Mouse (Mus musculus) bone marrow macrophage, adult 2 months (primary cell): ENCODE measurements around the gene Ammecr1. TPM values are rescaled to one million over a fixed set of nuclear protein-coding genes. Genes with fewer than 3 reads are reported as not detected.

ENCODE experiments used
- H3K27ac ChIP-seq: 2 replicates; pipeline ENCODE4 v1.5.1; 2012; ENCODE audit warnings: low read depth, low read length; ENCODE audit not compliant: insufficient read depth
- H3K4me1 ChIP-seq: 2 replicates; pipeline ENCODE4 v1.6.1; 2012; ENCODE audit warnings: low read length; ENCODE audit not compliant: control insufficient read depth, insufficient read depth
- H3K4me3 ChIP-seq: 2 replicates; pipeline ENCODE4 v1.5.1; 2012; ENCODE audit warnings: mild to moderate bottlenecking, low read length, moderate library complexity; ENCODE audit not compliant: insufficient read depth
- CTCF ChIP-seq: IDR thresholded peaks from 2 replicates; pipeline ENCODE4 v1.5.1; 2012; ENCODE audit warnings: low read depth, mild to moderate bottlenecking, low read length, moderate library complexity
- POLR2A ChIP-seq: IDR thresholded peaks from 2 replicates; pipeline ENCODE4 v1.6.1; 2012; ENCODE audit warnings: mild to moderate bottlenecking, low read depth, low read length, borderline replicate concordance
- polyA plus RNA-seq: library from polyadenylated mRNA; stranded (reverse); fragments of >200 nt; gene quantifications from 2 replicates; pipeline ENCODE4 v1.2.4, GENCODE M21; 2012; ENCODE audit not compliant: missing spikeins, insufficient read depth, insufficient read length

The Ammecr1 gene
- polyA plus RNA-seq, 1 experiment: 4.4 TPM

GRCm38 (mm10) chrX:142883593-142883992 is 82.9 kb downstream of the Ammecr1 start:
- no peak for TF ChIP-seq CTCF
- TF ChIP-seq POLR2A: no peak
- Histone ChIP-seq H3K4me1 (no peaks in the 10 kb centered on the region), H3K27ac (no peak overlapping the region), H3K4me3 (no peak overlapping the region)

GRCm38 (mm10) chrX:142882255-142882654 is 84.3 kb downstream of the Ammecr1 start:
- no peak for TF ChIP-seq CTCF
- no peak for TF ChIP-seq POLR2A
- Histone ChIP-seq H3K27ac (no peak overlapping the region), H3K4me3 (no peak overlapping the region), H3K4me1 (no peaks in the 10 kb centered on the region)

- H3K4me3 ChIP-seq: no peak overlapping the region
- H3K4me1 ChIP-seq: no peaks in the 10 kb centered on the region
- no peak overlapping the region for H3K27ac ChIP-seq
- TF ChIP-seq POLR2A (no peak), CTCF (no peak)
These were observed 96.7 kb downstream of the Ammecr1 start for GRCm38 (mm10) chrX:142869844-142870243.

- Histone ChIP-seq H3K4me1 (no peaks in the 10 kb centered on the region), H3K27ac (no peak overlapping the region), H3K4me3 (no peak overlapping the region)
- no peak for TF ChIP-seq CTCF
- no peak for TF ChIP-seq POLR2A
These were observed 118.5 kb downstream of the Ammecr1 start for GRCm38 (mm10) chrX:142848032-142848431.

- no peaks in the 10 kb centered on the region for H3K4me1 ChIP-seq
- H3K4me3 ChIP-seq: no peak overlapping the region
- no peak overlapping the region for H3K27ac ChIP-seq
- TF ChIP-seq CTCF: no peak
- TF ChIP-seq POLR2A: no peak
These were observed 120.3 kb downstream of the Ammecr1 start for GRCm38 (mm10) chrX:142846266-142846665.

GRCm38 (mm10) chrX:142841916-142842315 is 124.6 kb downstream of the Ammecr1 start:
- Histone ChIP-seq H3K27ac (no peak overlapping the region), H3K4me3 (no peak overlapping the region), H3K4me1 (no peaks in the 10 kb centered on the region)
- no peak for TF ChIP-seq CTCF

- Histone ChIP-seq H3K4me3 (no peak overlapping the region), H3K27ac (no peak overlapping the region), H3K4me1 (no peaks in the 10 kb centered on the region)
- no peak for TF ChIP-seq CTCF
- no peak for TF ChIP-seq POLR2A
These were observed 127.1 kb downstream of the Ammecr1 start for GRCm38 (mm10) chrX:142839411-142839810.

- H3K4me3 ChIP-seq: no peak overlapping the region
- no peak for TF ChIP-seq POLR2A
- H3K4me1 ChIP-seq: no peaks in the 10 kb centered on the region
- H3K27ac ChIP-seq: no peak overlapping the region
These were observed 127.7 kb downstream of the Ammecr1 start for GRCm38 (mm10) chrX:142838841-142839240.

GRCm38 (mm10) chrX:142837316-142837715 is 129.2 kb downstream of the Ammecr1 start:
- no peak overlapping the region for H3K27ac ChIP-seq
- TF ChIP-seq CTCF (no peak), POLR2A (no peak)
- no peak overlapping the region for H3K4me3 ChIP-seq
- H3K4me1 ChIP-seq: no peaks in the 10 kb centered on the region

GRCm38 (mm10) chrX:142836399-142836798 is 130.1 kb downstream of the Ammecr1 start:
- no peak for TF ChIP-seq POLR2A
- TF ChIP-seq CTCF: no peak
- H3K4me1 ChIP-seq: no peaks in the 10 kb centered on the region
- H3K27ac ChIP-seq: no peak overlapping the region
- no peak overlapping the region for H3K4me3 ChIP-seq

- Histone ChIP-seq H3K27ac (no peak overlapping the region), H3K4me3 (no peak overlapping the region)
- TF ChIP-seq CTCF (no peak), POLR2A (no peak)
These were observed 131.7 kb downstream of the Ammecr1 start for GRCm38 (mm10) chrX:142834807-142835206.

More at GRCm38 (mm10) chrX:142834807-142835206, 131.7 kb downstream of the Ammecr1 start:
- no peaks in the 10 kb centered on the region for H3K4me1 ChIP-seq
